Mouse (Mus musculus) fat pad, adult 2 months (tissue): ENCODE results near the gene Bglap3.
"Not testable (repeated sequence)": the region's sequence is repeated elsewhere in the genome, so short reads cannot be mapped to it uniquely, and the experiment has no call there.

Source experiments
- DNase-seq: peaks from one replicate; pipeline ENCODE4 v3.0.0-alpha.2; 2011; ENCODE audit warnings: low read depth, low spot score; ENCODE audit errors: extremely low read depth

Gene Bglap3

DNA sequence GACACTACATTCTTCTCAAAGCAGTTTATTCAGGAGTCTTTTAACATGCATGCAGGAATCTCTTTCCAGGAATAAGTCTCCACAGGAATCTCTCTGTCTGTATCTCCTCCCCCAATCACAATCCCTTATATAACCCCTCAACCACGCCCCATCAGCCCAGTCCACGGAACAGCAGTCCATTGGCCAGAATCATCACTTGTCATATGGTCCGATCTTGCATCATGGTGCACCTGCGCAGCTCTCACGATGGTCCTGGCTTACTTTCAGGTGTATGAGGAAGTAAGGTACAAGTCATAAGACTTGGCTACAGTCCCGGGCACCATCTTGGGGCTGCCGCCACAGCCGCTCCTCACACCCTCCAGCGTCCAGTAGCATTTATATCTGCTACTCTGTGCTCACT is at the start of gene Bglap3:
Gene Bglap3 (minus strand): TSS at position 101 of the 400 bp plus-strand sequence.
- DNase-seq = not testable (repeated sequence)

DNA sequence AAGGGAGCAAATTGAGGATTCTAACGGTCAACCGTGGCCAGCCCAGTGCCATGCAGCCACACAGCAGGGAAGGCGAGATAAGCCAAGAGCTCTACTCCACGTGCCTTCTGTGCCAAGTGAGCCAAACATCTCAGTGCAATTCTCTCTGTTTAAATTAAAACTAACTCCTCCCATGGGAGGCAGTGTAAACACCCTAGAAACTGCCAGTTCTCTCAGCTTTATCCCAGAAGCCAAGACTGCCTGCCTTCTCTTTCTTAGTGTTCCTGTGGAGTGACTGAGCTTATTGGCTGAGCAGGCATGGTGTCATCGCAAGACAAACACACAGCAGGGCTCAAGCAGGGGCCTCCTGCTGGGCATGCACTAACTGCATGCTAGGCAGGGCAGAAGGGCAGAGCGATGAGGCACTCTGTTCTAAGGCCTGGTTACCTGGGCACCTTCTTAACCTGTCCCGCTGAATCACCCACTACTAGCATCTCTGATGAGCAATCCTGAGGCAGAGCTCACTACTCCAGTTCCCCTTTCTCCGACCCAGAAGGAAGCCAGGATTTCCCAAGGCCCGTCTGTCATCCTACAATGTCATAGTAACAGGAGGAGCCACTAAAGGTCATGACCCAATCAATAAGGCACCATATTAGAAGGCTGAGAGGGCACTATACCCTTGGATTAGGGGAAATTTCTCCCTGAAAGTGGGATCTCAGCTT is 49.6 kb upstream of the Bglap3 start:
- DNase-seq = no peak

DNA sequence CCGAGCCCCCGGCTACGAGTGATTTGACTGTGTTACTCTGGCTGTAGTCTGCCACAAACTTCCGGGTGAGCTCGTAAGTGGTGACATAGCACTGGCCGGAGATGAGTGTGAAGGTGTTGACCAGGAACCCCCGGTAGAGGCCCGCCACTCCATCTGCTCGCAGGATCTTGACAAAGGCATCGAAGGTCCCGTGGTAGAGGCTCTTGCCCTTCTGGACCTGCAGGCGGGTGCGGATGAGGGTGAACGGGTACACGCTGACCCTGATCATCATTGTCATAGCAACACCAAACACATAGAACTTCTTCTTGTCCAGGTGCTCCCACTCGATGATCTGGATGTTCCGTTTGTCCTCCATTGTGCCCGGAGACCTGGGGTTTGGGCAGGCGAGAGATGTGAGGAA is 48.2 kb upstream of the Bglap3 start:
- DNase-seq = no peak

DNA sequence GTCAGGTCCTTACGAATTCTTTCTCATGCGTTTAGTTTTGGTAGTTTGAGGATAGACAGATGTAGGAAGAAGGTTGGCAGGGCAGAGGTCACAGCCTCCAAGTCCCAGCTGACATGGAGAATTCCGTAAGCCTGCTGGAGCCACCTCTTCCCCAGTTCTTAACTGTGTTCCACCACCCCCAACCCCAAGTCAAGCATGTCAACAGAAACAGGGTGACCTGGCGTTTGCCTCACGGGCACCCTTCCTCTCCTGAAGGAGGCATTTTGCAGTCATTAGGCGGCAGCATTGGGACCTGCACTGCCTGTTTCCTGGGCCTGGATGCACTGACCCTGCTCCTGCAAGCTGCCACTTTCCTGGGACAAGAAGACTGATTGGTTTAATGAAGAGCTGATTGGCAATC is 45.5 kb upstream of the Bglap3 start:
- no peak for DNase-seq

DNA sequence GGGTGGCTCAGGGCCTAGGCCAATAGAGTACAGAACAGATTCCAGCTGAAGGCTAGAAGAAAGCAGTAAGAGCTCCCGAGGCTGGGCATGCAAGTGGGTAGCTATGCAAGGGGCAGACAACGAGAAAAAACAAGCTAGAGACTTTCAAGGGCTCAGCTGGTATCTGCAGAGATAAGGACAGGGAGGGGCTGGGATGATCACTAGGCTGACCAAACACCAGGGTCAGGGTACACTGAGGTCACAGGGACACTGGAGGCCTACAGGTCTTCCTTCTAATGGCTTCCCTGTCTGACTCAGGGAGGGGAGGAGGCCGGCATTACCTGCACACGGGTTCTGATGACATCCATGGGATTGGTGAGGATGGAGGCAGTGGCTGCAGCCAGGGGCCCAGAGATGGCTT is 43.1 kb upstream of the Bglap3 start:
- no peak for DNase-seq

DNA sequence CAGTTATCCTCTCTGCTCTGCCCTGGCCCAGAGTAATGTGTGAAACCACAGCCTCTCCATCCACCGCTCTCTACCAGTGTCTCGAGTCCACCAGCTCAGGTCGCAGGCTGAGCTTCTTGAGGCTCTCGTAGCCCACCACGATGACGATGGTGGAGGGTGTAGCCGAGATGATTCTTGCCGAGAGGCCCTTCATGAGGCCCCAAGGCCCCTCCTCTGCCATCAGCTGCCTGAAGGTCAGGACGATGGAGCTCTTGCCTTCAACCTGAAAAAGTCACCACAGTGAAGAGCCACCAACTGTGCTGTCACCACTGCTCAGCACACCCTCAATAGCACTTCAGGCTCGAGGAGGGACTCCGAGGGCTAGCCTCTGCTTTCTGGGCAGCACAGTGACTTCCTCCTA is 40.1 kb upstream of the Bglap3 start:
- no peak for DNase-seq

DNA sequence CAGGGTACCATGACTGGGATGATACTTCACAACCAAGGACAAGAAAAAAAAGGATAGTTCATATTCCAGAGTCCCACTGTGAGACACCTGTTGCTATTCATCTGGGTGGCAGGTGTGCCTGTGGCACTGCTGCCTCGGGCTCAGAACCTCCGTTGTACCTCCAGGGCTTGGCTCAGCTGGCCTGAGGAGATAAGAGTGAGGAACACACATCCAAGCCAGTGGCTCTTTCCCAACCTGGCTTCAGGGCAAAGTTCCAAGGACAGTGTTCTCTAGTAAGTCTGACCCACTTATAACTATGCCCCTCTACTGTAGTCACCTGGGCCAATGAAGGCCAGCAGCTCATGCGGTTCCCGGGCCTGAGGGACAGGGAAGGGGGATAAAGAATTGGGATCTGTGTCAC is 39.1 kb upstream of the Bglap3 start:
- DNase-seq = no peak

DNA sequence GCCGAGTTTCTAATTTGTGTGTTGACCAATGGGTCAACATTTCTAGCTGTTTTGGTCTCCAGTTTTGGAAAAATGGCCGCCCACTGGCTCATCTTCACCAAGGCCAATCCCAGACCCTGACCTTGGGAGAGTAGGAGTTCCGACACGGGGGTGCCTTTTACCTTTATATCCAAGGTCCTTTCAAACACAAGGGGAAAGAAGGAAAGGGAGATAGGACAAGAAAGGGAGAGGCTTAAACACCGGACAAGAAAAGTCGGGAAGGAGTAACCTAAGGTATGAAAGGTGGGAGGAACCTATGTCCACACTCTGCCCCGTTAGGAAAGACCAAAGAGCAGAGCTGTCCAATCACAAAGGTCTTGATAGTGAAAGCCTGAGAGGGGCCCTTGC is 38.1 kb upstream of the Bglap3 start:
- DNase-seq = no peak

DNA sequence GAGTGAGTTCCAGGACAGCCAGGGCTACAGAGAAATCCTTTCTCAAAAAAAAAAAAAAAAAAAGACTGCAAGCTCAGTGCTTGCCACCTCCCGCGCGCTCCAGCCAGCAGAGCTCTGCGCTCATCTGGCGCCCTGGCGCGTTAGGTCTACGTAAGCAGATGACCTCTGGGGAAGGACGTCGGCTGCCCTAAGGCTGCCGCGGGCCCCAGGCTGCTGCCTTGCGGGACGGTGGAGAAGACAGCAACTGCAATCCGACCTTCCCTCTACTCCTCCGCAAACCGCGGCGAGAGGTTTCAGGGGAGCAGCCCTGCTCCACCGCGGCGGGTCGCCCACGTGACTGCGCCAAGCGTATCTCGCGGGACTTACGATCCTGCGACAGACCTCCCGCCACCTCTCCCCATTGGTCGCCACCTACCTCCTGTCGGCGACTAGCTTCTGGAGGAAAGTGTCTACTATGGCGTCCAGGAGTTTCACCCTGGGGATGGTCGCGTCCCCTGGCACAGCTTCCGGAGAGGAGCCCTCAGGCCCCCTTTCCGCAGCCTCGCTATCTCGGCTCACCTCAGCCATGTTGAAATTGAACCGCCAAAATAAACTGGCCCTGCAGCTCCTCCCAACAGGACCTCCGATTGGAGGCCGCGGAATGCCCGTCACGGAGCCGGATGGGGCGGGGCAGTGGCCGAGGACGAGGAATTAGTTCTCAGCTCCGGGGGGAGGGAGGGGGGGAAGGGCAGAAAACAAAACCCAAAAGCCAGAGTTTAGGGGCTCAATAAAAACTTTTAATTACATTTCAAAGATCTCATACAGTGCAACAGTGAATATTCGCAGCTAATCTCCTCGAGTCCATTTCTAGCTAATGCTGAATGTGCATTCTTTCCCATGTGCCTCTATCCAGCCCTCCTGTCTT is 37.5 kb upstream of the Bglap3 start, which contains the start of gene Pmf1:
Gene Pmf1 (minus strand): TSS at position 591 of the 904 bp plus-strand sequence.
- DNase-seq = peak; percentile 61

DNA sequence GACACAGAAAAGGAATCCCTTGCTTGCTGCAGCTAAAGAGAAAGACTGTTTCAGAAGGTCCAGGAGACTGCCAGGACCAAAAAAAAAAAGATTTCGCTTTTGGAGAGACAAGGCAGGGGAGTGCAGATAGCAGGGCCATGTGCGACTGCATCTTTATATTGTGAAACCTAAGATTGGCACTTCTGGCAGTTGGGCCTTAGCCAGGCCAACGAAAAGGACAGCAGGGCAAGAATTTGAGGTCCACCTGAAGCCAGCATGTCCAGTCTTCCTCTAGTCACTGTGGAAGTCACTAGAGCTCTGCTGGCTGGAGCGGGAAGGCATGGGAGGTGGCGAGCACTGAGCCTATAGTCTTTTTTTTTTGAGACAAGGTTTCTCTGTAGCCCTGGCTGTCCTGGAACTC is 36.4 kb upstream of the Bglap3 start:
- no peak for DNase-seq

DNA sequence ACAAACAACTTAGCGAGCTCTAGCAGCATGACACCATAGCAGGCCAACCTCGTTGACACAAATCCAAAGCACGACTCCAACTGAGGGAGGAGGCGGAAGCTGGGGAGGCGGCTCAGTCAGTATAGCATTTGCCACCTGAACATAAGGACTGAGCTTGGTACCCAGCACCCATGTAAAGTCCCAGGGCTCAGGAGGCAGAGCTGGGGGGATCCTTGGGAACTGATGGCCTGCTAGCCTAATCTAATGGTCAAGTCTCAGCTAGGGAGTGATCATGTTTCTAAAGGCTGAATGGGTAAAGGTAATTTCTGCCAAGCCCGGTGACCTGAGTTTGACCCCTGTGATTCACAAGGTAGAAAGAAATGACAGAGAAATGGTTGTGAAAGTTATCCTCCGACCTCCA is 35.0 kb upstream of the Bglap3 start:
- no peak for DNase-seq

DNA sequence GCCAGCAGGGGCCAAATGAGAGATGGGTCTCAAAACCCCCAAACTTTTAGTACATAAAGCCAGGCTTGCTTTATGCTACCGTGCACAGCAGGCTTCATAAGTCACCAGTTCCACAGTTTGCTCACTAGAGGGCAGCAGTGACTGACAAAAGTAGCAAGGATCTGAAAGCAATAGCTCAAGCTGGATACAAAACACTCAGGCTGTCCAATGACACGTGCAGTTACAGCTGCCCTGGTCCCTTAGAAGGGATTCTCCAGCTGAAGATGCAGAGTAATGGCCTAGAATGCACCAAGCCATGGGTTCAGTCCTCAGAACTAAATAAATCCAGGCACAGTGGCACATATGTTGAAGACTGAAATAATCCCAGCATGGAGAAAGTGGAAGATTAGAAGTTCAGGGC is 34.5 kb upstream of the Bglap3 start:
- DNase-seq = peak; percentile 28

DNA sequence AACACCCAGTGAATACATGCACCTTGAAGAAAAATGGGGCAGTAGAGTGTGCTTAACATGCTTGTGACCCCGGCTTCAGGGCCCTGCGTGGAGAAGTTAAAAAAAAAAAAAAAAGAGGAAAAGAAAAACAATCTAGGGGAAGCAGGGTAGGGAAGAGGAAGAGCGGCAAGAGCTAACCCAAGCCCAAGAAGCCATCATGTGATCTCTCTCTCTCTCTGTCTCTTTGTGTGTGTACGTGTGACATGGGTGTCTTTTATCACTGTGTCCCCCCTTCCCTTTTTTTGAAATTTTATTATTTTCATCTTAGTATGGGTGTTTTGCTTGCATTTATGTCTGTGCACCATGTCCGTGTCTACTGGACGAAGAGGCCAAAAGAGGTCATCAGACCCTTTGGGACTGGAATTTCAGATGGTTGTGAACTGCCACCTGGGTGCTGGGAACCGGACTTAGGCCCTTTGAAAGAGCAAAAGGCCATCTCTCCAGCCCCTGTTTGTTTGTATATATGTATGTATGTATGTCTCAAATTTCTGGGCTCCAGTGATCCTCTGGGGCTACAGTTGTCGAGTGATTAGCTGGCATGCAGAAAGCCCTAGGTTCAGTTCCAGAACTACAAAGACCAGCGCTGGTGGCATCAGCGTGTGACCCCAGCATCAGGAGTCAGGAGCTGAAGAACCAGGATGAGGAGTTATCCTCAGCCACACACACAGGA is 31.1 kb upstream of the Bglap3 start:
- no peak for DNase-seq

DNA sequence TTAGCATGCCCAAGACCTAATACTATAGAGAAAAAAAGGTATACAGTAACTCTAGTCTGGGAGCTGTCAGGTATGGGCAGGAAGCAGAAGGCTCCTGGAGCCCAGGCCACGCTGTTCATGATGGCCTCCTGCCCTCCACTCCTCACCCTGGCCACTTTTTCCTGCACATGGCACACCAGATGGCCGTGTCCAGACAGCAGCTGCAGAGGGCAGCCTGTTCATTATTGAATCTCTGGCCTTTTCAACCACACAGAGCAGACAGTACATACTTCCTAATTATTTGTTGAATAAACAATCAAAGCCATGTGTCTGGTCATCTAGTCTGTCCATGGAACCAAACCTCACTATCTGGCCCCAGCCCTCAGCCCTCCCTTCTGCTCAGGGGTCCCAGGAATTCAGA is 26.1 kb upstream of the Bglap3 start:
- DNase-seq = no peak

DNA sequence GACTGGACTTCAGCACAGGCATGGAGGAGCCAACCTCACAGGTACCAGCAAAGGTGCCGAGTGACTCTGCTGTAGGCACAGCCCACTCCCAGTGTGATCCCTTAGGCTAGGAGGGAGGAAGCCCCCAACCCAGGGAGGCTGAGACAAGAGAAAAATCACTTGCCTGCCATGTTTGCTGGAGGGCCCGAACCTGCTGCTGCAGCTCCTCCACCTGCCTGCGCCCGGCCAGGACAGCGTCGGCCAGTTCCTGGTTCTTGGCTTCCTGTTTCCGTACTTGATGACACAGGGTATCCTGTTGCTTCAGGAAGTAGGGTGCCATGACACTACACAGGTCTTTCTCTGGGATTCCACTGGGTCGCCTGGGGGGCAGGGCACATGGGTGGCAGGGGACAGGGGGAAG is 23.2 kb upstream of the Bglap3 start:
- DNase-seq = no peak

DNA sequence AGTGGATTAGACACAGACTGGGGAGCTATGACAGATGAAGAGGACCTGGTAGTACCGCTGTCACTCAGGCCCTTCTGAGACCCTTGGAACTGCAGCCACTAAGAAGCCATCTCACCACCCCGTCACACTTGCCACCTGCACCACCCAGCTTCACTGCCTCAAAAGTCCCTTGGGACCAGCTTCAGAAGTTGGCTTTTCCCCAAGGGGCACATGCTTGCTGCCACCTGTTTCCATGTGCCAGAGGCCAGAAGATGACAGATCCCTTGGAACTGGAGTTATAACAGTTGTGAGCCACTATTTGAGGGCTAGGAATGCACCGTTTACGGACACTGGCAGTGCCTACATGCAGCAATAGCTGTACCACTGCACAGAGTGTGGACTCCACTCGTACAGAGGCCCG is 22.7 kb upstream of the Bglap3 start:
- no peak for DNase-seq

DNA sequence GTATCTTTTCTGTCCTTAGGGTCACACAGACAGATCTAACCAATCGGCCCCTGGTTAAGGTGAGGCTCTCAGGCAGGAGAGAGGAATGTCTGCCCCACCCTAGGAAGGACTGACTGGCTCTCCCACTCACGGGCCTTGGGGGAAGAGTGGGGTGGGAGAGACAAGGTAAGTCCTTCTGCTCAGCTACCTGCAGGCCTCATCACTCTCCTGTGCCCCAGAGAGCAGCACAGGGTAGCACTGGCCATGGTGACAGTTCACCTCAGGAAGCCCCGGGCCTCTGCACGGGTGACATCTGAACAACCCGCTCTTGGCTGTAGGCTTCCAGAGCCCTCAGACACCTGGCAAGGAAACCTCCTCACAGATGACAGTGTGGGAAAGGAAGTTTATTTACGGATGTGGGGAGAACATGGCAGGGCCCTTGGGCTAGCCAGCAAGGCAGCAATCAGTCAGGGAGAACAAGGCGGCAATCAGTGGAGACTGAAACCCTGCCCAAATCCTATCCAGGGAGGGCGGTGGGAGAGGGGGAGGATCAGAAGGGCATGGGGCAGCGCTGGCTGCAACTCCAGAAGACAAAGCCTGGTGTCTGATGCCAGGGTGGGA is 21.3 kb upstream of the Bglap3 start:
- no peak for DNase-seq

DNA sequence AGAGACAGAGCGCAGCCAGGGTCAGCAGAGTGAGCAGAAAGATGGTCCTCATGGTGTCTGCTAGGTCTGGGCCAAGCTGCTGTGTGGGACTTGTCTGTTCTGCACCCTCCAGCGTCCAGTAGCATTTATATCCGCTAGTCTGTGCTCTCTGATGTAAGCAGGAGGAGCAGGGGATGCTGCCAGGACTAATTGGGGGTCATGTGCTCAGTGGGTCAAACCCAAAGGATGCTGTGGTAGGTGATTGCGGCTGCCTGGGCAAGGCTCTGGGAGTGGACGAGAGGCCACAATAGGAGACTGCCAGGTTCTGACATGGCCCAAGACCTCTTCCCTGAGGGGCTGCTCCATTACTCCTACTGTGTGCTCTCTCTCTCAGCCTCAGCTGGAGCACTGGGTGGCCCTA is 11.8 kb upstream of the Bglap3 start, which contains the start of gene Bglap:
Gene Bglap (minus strand): TSS at position 101 of the 400 bp plus-strand sequence.
- DNase-seq = no peak

DNA sequence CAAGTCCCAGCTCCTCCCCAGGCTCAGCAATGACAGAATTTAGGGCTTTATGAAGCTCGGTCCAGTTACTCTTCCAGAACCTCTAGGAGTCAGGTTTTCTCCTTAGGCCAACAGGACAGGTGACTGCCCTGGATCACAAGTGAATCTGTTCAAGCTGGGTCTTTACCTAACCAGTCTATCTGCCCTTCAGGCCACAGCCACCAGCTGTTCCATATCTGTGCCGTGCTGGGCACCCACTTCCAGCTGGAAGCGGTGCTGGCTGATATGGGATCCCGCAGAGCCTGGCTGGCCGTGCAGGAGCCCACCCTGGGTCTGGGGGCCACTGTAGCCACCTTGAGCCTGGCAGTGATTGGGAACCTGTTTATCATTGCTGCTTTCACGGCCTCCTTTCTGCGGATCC is 9.8 kb upstream of the Bglap3 start:
- not testable (repeated sequence) for DNase-seq

DNA sequence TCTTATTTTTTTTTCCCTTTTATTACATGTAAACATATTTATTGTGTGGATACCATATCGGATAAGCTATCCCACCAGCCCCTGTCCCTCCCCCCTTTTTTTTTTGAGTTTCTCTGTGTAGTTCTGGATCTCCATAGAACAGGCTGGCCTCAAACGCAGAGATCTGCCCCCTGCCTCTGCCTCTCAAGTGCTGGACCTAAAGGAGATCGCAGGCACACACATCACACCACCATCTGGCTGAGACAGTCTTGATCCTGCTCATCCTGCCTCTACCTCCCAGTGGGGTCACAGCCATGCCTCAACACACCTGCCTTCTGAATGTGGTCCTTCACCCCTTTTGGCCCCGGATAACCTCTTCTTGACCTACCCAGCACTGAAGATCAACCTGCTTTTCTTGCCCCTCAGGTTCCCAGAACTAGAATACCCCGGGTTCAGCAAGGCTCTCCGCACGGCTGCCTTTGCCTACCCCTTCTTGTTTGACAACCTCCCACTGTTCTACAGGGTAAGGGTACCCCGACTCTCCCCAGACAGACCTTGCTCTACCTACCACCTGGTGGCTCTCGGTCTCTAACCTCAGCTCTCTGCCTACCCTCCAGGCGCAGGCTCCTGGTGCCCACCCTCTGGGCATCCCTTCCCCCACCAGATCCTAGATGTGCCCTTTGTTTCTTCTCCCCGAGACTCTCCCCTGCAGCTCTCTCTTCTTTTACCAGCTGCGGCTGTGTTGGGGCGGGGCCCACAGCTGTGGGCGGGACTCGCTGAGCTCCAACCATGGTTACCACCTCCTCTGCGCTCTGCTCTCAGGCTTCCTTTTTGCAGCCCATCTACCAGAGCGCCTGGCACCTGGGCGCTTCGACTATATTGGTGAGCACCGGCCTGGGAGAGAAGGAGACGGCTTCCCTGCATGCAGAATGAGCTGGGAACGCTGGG is 9.1 kb upstream of the Bglap3 start:
- DNase-seq = not testable (repeated sequence)
